Mouse (Mus musculus): ENCODE results near the gene Atf4.

Gene Atf4

GRCm38 (mm10) chr15:80280646-80281045, 25.7 kb downstream of the Atf4 start:
- peak; percentile 62 for DNase-seq (ENCODE audit: low read depth)

- DNase-seq (ENCODE audit: low read depth) = no peak
Observed at GRCm38 (mm10) chr15:80286851-80287415, 31.9 kb downstream of the Atf4 start, which contains the start of gene Cacna1i. TSS of gene Cacna1i (plus strand) at chr15:80287238.

- no peak for DNase-seq (ENCODE audit: low read depth)
Observed at GRCm38 (mm10) chr15:80288036-80288435, 33.1 kb downstream of the Atf4 start.

- DNase-seq (ENCODE audit: low read depth) = peak; percentile 89
Observed at GRCm38 (mm10) chr15:80289436-80289835, 34.5 kb downstream of the Atf4 start.

GRCm38 (mm10) chr15:80297146-80297545, 42.2 kb downstream of the Atf4 start:
- no peak for DNase-seq (ENCODE audit: low read depth)

GRCm38 (mm10) chr15:80303779-80304178, 48.8 kb downstream of the Atf4 start:
- no peak for DNase-seq (ENCODE audit: low read depth)

- no peak for DNase-seq (ENCODE audit: low read depth)
Observed at GRCm38 (mm10) chr15:80304188-80304587, 49.2 kb downstream of the Atf4 start.

- DNase-seq (ENCODE audit: low read depth) = no peak
Observed at GRCm38 (mm10) chr15:80306146-80306545, 51.2 kb downstream of the Atf4 start.
